Mouse (Mus musculus): Measurements from ENCODE around the gene Esrrg.

GRCm38 (mm10) chr1:187832851-187833250 is 224.3 kb downstream of the Esrrg start:
- TF ChIP-seq CTCF (conservative IDR thresholded peaks at IDR 0.05; ENCODE audit: low read length) (no peak), POU5F1 (IDR thresholded peaks at IDR 0.05; ENCODE audit: borderline replicate concordance, low read length) (no peak)

Measured in E14TG2a.4 (cell line).